Mouse (Mus musculus) thymus, adult 2 months (tissue): ENCODE data around the gene C130032M10Rik.

ENCODE experiments used
- CTCF ChIP-seq: fragments of 200-500 bp; IDR thresholded peaks from 2 replicates; pipeline ENCODE4 v1.5.1; 2012; ENCODE audit warnings: mild to moderate bottlenecking, control low read depth, low read length, moderate library complexity, borderline replicate concordance; ENCODE audit not compliant: control insufficient read depth, poor library complexity, insufficient read depth; ENCODE audit errors: extremely low read depth
- POLR2A ChIP-seq: fragments of 200-500 bp; IDR thresholded peaks from 2 replicates; pipeline ENCODE4 v1.6.1; 2012; ENCODE audit warnings: mild to moderate bottlenecking, low read length, control low read depth, moderate library complexity; ENCODE audit not compliant: control insufficient read depth, poor library complexity, insufficient read depth; ENCODE audit errors: extremely low read depth

- no peak for TF ChIP-seq POLR2A
- TF ChIP-seq CTCF = no peak
Observed at GRCm38 (mm10) chr9:114515364-114515763, at the start of gene C130032M10Rik.
